Mouse (Mus musculus) MEL (cell line): ENCODE data around the gene Tnp1.

ENCODE experiments used
- CTCF ChIP-seq, 3 experiments: IDR thresholded peaks in 2 of 3; conservative IDR thresholded peaks in 1 of 3; 2 replicates each; pipeline ENCODE4 v1.5.1; 2011 to 2012; ENCODE audit warnings: low read length in 3 of 3, low read depth in 2 of 3, mild to moderate bottlenecking in 2 of 3, improper control_type of control experiment in 1 of 3, inconsistent platforms in 1 of 3, mixed read lengths in 1 of 3, moderate library complexity in 1 of 3; ENCODE audit not compliant: control insufficient read depth in 1 of 3, insufficient read depth in 1 of 3, poor library complexity in 1 of 3, severe bottlenecking in 1 of 3
- GATA1 ChIP-seq: IDR thresholded peaks from 2 replicates; pipeline ENCODE4 v1.6.1; 2011; ENCODE audit warnings: low read depth, low read length, improper control_type of control experiment
- HCFC1 ChIP-seq: IDR thresholded peaks from 2 replicates; pipeline ENCODE4 v1.6.1; 2012; ENCODE audit warnings: low read depth, mild to moderate bottlenecking, inconsistent platforms, low read length, improper control_type of control experiment, moderate library complexity
- MAFK ChIP-seq: IDR thresholded peaks from 2 replicates; pipeline ENCODE4 v1.6.1; 2011; ENCODE audit warnings: low read depth, mild to moderate bottlenecking, low read length, improper control_type of control experiment, borderline replicate concordance
- NELFE ChIP-seq: IDR thresholded peaks from 2 replicates; pipeline ENCODE4 v1.6.1; 2011; ENCODE audit warnings: low read depth, low read length, improper control_type of control experiment
- POLR2A ChIP-seq, 2 experiments: IDR thresholded peaks; 2 replicates each; pipeline ENCODE4 v1.6.1; 2011 to 2012; ENCODE audit warnings: low read length in 2 of 2, mild to moderate bottlenecking in 2 of 2, control low read depth in 1 of 2, improper control_type of control experiment in 1 of 2, low read depth in 1 of 2, moderate library complexity in 1 of 2; ENCODE audit not compliant: control insufficient read depth in 1 of 2, insufficient read depth in 1 of 2, poor library complexity in 1 of 2
- POLR2AphosphoS5 ChIP-seq: IDR thresholded peaks from 2 replicates; pipeline ENCODE4 v1.6.1; 2012; ENCODE audit warnings: low read depth, borderline replicate concordance, mild to moderate bottlenecking, inconsistent platforms, low read length, moderate library complexity, mixed read lengths
- RCOR1 ChIP-seq: IDR thresholded peaks from 2 replicates; pipeline ENCODE4 v1.6.1; 2012; ENCODE audit warnings: low read depth, mild to moderate bottlenecking, inconsistent platforms, low read length, improper control_type of control experiment
- ZC3H11A ChIP-seq: IDR thresholded peaks from 2 replicates; pipeline ENCODE4 v1.6.1; 2012; ENCODE audit warnings: low read depth, mild to moderate bottlenecking, inconsistent platforms, low read length, improper control_type of control experiment
- ZKSCAN1 ChIP-seq: IDR thresholded peaks from 2 replicates; pipeline ENCODE4 v1.6.1; 2012; ENCODE audit warnings: low read depth, mild to moderate bottlenecking, inconsistent platforms, low read length, improper control_type of control experiment, moderate library complexity

DNA sequence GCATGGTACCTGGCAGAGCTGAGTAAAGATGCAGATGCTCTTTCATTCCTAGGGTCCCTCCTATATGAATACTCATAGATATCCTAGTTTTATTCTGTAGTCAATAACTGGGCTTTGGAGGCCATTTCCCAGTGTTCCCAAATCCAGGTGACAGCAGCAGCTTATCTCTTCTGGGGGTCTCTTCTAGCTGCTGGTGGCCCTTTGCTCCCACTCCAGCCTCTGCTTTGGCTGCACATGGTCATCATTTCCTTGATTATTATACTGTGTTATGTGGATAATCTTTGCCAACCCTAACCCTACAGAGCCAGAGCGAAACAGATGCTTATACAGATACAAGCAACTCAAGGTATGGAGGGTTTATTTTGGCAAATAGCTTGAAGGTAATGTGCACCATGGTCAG lies 8.9 kb downstream of the Tnp1 start:
- TF ChIP-seq CTCF (IDR thresholded peaks at IDR 0.05 in 2 of 3, conservative IDR thresholded peaks at IDR 0.05 in 1 of 3; ENCODE audit: control insufficient read depth in 1 of 3, insufficient read depth in 1 of 3, low read depth in 2 of 3, low read length in 3 of 3, poor library complexity in 1 of 3, severe bottlenecking in 1 of 3), result no peak
- TF ChIP-seq RCOR1, result no peak
- no peak for TF ChIP-seq ZKSCAN1
- TF ChIP-seq POLR2AphosphoS5, result no peak
- TF ChIP-seq MAFK, result no peak
- TF ChIP-seq POLR2A (IDR thresholded peaks at IDR 0.05; ENCODE audit: control insufficient read depth in 1 of 2, insufficient read depth in 1 of 2, low read depth in 1 of 2, low read length in 2 of 2, poor library complexity in 1 of 2), result no peak
- TF ChIP-seq NELFE, result no peak
- TF ChIP-seq ZC3H11A, result no peak
- no peak for TF ChIP-seq GATA1
- no peak for TF ChIP-seq HCFC1
